Mouse (Mus musculus) thymus, postnatal 0 days (tissue): ENCODE measurements around the gene Grk1. TPM values are rescaled to one million over a fixed set of nuclear protein-coding genes. Genes with fewer than 3 reads are reported as not detected.

Experiments used
- DNase-seq: peaks from one replicate; pipeline ENCODE4 v3.0.0-alpha.2; 2015; ENCODE audit warnings: low spot score
- polyA plus RNA-seq: library from polyadenylated mRNA; unstranded; fragments of >200 nt; fragmentation: Nextera tagmentation; extraction: Ambion mirVana; gene quantifications from 2 replicates; pipeline ENCODE4 v1.2.1, GENCODE M21; 2015

Grk1 gene
- polyA plus RNA-seq, 1 experiment from 2014 or later = not detected

DNA sequence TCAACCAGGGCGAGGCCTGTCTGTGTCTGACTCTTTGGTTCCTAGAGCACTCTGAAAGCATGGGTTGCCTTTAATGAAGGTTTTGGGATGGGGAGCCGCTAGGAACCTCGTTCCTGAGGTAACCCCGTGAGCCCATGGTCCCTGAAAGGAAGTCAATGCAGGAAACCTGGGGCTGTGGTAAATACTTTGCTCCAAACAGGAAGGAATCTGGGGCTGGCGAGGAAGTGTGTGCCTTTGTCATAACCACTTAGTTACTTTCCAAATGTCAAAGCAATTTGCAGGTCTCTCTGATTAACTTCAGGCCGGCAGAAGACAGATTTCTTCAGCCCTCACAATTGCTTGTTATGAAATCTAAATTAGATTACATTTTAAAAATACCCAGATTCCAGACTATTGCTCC, 22.5 kb downstream of the Grk1 start:
- no peak for DNase-seq

DNA sequence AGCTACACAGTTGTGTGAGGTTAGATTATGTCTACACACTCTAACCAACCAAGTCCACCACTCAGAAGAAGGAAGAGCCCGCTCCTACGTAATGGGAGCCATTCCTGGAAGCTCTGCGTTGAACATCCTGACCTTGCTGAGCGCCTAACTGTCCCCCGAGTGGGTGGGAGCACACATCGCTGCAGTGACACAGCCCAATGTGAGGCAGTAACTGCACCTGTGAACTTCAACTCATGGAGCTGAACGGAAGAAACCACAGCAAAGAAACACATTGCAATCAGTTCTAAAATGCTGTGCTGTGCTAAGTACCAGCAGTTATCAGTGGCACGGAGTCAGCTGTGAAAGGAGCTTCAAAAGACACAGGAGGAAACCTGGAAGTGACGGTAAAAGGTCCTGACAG, 23.3 kb downstream of the Grk1 start:
- DNase-seq = peak; percentile 87

DNA sequence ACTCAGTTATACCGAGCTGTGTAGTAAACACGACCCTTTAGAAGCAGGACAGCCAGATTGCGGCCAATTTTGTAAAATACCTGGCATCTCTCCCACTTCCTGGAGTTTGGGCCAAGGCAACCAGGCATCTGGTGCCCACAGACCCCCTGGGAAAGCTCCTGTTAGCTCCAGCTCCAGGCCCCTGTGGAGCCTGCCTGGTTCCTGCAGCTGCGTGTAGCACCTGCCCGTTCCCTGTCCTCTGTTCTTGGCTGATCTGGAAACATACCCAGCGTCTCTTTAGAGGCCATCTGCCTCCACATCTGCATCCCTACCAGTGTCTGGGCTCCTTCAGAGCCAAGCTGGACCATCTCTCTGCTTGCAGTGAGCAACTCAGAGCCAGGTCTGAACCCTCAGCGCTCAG, 25.5 kb downstream of the Grk1 start:
- DNase-seq = no peak

DNA sequence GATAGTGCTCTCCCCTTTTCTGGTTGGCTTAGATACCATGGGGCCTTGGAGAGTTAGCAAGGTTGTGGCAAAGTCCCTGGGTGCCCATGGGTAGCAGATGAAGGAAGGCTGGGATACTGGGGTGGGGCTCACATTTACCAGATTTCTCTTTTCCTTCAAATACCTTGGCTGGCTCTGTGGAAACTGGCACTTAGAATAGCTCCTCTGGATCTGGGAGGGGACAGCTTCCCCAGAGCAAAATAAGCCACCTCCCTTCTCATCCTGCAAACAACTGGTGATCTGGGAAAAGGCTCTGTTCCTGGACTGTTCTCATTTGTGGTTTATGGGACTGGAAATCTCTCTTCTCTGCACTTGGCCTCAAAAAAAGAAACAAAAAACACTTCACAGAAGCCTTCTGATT, 26.0 kb downstream of the Grk1 start:
- no peak for DNase-seq

DNA sequence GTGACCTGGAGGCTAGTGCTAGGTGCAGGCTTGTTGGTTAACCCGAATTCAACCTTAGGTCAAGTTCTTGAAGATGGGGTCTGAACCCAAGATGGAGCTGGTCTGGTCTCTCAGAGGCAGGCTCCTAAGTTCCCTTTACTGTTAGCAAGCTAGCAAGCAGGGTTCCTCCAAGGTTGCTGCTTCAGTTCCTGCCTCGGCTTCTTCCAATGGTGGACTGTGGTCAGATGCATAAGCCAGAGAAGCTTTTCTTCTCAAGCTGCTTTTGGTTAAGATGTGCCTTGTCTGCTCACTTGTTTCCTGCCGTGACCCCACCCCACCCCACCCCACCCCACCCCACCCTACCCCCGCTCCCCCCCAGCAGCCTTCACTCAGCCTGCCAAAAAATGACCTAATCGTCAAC, 28.2 kb downstream of the Grk1 start:
- DNase-seq = no peak

DNA sequence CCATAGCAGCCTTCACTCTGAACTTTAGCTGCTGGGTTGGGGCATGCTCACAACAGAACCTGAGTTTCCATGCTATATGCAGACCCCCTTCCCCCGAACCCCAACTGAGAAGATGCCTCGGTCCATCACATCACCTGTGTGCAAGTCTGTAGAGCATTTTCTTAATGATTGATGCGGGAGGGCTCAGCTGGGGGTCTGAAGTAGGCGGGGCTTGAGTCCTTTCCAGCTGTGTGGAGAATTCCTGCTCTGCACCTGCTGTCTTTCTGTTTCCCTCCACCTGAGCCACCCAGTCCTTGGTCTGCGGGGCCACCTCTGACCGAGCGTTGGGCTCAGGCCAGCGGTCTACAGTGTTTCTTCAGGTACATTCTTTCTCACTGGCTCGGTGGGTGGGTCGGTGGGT, 30.0 kb downstream of the Grk1 start, which contains the start of gene Tmem255b:
Gene Tmem255b, plus strand, starts transcription at position 301 of the 400 bp plus-strand sequence.
- no peak for DNase-seq

DNA sequence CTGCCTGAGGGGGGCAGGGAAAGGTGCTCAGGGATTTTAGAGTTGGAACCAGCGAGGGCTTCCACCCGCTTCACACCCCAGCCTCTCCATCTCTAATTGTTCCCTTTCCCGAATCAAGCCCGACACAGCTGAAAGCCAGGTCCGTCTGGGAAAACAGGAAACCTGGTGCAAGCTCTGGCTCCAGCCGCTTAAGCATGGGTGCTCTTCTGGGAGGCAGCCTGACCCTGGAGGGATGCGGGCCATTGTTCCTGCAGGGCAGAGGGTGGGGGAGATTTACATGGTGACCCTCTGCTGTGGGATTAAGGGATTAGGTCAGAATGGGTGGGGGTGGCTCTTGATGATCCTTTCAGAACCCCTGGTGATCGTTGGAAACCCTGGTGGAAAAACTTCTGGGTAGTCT, 31.2 kb downstream of the Grk1 start:
- no peak for DNase-seq

DNA sequence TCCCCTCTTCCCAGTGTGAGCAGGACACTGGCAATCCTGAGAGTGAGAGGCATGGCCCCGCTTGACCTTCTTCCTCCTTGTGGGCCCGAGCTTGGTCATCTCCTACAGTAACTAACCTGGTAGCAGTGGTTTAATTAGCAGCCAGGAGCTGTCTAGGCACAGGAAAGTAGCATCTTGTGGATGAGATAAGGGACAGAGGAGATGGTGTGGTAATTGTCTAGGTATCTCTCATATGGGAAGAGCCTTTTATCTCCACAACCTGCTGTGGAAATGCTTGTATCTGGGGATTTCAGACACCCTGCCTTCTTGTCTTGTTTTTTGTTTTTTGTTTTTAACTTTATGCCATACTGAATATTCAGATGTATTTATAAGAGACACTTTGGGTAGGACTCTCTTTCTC, 32.6 kb downstream of the Grk1 start:
- DNase-seq = no peak

DNA sequence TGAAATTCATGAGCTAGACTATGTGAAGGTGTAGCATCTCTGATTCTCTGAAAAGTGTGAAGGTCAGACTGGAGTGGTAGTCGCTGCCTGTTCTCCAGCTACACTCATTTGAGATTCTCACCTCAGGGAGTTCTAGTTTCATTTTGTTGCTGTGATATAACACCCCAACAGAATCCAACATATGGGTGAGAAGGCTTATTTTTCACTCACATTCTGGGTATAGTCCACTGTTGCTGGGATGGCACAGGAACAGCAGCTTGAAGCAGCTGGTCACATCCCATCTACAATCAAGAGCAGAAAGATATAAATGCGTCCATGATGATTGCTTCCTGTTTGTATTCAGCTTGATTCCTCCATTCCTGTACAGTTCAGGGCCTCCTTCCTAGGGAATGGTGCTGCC, 37.3 kb downstream of the Grk1 start:
- DNase-seq = no peak

DNA sequence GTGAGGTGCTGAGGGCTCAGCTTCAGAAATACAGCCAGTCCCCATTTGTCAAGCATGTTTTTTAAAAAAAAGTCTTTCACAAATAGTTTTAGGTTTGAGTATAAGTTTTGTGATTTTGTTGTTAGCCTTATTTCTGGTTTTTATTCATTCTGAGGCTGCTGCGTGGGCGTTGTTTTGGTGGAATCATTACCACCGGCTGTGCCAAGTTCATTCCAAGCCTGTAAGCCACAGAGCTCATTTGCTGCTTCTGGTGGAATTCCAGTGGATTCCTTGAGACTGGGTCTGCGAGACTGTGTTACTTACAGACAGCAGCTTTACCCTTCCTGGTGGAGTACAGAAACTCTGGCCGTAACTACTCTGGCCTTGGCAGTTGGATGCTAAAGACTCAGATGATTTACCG, 41.6 kb downstream of the Grk1 start:
- DNase-seq = no peak

DNA sequence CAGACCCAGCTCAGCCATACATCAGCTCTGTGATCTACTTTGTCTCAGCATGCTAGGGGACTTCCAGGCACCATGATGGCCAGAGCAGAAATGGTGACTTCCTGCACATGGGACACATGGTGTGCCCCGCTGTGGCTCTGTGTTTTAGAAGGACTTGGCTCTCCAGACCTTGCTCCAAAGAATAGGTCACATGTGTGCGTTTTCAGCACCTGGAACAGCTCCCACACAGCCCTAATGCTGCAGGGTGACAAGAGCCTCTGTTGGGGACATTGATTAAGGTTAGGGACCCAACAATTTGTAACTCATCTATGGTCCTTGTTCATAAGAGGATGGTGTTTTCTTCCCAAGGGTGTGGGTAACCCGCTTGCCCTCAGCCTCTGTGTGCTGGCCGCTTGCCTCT, 43.3 kb downstream of the Grk1 start:
- no peak for DNase-seq

DNA sequence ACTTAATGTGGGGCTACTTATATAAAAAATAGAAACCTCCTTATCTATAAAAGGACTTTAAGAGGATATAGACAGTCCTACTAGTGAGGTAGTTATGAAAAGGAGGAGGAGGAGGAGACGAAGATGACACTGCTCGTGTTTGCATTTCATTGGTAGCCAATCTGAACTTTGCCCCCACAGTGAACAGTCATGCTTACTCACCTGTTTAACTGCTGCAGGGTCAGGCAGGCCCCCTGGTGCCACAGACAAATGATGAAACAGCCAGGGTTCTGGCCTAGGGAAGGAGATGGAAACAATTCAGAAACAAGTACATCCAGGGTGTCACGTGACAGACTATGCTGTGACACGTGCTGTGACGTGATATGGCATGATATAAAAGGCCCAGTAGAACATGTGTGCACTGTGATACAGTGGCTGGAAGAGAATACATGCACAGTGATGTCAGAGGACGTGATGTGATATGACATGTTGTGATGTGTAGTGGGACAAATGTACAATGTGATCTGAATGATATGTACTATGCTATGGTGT, 46.9 kb downstream of the Grk1 start:
- no peak for DNase-seq

DNA sequence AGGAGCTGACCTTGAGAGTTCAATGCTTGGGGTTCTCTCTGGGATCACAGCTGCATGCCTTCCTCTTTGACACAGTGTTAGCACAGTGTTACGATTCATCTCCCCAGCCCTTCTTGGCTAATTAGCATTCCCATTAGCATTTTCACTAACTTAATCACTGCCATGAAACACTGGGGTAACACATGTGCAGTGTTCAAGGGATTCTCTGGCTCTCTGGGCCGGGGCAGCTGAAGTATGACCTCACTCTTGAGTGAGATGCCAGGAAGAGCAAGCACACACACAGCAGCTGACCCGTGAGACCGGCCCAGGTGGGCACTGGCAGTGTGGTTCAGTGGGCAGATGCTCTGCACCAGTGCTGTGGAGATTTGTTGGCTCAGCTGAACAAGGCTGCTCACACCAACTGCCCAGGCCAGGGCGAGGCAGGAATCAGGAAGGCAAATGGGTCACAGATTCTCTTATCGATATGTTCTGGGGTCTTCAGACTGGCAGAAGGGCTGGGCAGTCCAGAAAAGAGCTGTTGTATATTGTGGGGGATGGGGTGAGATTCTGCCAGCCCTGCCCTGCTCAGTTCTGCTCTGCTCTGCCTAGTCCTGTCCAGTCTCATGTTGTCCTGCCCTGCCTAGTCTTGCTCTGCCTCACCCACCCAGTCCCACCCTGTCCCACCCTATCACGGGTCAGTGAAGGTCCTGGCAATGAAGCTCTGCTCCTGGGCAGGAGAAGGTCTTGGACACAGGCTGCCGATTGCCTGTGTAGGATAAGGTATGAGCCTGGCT, 49.6 kb downstream of the Grk1 start:
- no peak for DNase-seq

DNA sequence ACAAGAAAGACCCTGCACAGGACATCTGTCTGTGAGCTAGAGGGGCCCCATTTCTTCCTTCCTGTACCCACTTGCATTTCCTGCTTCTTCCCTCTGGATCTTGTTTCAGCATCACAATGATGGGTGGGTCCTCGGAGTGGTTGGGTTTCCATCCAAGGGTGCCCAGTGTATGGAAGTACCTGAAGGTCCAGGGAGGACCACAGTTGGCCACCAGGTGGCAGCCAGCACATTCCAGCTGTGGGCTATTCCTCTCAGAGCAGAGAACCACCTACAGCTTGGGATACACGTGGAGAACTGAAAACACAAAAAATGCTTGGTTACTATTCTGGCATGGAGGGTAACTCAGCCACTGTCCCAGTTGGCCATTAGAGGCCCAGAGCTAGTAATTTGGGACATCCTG, 50.4 kb downstream of the Grk1 start:
- DNase-seq = peak; percentile 25

DNA sequence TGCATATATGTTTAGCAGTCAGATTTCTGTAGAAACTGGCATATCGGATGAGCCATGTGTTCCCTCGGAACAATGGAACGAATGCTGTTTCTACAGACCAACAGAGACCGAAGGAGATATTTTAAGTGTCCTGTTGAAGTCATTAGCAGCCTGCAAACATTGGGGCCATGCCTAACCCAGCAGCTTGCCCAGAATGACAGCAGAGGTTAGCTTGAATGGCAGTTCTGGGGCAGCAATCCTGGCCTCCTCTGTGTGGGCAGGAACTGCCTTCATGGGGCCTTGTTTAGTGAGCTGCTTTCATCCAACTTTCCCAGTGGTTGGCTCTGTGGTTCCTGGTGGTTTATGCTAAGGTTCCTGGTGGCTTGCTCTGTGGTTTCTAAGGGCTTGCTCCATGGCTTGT, 54.5 kb downstream of the Grk1 start:
- no peak for DNase-seq

DNA sequence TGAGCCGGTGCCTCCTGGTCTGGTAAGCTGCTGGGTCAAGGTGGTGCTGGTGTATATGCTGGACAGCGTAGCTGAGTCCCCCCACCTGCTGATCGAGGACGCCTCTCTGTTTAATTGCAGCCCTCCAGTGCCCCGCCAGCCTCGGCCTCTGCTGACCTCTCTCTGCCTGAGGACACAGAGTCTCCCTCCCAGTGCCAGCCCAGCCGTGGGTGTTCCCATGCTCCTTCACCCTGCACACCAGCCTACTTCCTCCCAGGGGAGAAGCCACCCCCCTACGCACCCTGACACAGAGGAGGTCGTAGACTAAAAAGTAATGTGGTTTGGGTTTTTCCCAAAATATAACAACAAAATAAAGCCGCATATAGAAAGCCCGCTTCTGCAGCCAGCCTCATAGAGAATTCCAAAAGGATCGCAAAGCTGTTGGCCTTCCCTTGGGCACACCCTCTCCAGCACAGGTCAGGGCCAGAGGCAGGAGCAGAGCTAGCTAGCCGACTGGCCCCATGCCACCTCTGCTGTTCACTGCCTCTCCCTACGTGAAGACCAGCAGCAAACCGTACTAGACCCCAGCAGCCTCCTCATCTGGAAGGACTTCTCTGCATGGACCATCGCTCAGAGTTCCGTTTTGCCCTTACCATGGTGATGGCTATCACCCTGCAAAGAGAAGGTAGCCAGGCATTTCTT, 56.3 kb downstream of the Grk1 start:
- DNase-seq = no peak

DNA sequence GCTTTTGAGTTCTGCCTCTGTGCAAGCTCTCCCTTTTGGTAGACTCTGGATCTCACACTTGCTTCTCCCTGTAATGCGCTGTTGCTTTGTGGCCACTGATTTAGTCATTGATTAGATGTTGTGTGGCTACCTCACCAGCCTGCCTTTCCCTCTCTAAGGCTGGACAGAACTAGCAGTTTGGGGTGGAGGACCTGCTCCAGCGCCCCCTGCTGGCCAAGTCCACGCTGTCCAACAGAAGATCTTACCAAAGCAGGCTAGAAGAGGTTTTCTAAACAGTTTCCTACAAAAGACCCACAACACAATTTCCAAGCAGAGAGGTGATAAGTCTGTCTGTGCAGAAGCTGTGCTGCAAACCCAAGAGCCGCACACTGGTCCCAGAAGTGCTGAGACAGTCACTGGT, 57.0 kb downstream of the Grk1 start:
- peak; percentile 62 for DNase-seq

DNA sequence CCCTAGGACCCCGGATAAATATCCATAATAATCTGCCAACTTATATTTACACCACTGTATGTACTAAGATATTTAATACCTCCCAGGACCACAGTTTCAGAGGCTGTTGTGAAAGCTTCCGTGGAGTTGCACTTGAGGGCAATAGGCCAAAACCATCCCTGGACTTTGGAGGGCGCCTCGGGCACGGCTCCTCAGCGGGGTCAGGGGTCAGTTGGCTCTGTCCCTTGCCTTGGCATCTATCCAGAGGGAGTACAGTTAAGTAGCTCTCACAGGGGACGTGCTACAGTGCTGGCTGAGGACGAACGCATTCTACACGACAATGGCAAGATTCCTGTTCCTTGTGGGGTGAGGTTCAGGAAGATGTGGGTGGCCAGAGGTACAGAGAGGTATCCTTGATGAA, 57.5 kb downstream of the Grk1 start:
- DNase-seq = no peak

DNA sequence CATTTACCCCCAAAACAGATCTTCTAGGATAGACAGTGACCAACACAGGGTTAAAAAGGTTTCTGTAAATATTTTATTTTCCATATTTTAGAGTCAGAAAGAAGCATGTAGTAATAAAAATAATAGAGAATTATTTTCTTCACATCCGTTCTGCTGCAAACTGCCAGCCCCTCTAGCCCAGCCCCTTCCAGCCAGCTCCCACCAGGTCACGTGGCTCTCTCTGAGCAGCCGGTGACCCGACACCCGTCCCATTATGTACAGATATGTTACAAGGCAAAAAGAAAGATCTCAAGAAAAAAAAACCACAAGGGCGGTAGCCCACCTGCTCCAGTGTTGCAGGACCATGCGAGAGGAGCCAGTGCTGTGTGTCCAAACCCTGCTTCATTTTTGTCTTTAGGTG, 60.4 kb downstream of the Grk1 start:
- DNase-seq = no peak

DNA sequence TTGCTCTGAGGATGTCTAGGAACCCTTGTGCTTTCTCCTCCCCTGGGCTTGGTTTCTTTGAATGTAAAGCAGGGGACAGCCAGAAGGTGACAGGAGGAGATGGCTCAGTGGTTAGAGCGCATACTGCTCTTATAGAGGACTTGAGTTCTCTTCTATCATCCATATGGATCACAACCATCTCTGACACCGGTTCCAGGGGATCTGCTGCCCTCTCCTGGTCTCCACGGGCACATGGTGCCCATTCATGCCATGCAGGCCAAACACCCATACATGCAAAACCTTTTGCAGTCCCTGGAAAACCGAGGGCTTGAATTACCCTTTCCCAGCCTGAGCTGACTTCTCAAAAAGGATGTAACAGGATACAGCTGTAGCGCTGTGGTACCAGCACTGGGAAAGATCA, 62.1 kb downstream of the Grk1 start:
- no peak for DNase-seq

DNA sequence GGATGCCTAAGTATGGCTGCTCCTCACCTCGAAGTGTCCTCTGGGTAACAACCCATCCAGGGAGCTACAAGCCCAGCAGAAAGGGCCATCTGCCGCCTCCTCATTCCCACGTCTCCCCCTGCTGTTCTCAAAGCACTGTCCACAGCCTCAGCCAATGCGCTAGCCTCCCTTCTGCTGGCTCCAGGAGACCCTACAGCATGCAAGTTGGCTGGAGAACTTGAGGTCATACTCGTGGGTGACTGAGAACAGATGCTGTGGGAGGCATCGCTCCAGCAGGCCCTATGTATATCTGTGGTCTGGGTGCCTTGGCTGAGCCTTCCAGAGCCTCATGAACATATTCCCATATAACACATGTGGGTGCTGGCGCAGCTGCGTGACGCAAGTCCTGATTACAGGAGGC, 63.9 kb downstream of the Grk1 start:
- DNase-seq = no peak

DNA sequence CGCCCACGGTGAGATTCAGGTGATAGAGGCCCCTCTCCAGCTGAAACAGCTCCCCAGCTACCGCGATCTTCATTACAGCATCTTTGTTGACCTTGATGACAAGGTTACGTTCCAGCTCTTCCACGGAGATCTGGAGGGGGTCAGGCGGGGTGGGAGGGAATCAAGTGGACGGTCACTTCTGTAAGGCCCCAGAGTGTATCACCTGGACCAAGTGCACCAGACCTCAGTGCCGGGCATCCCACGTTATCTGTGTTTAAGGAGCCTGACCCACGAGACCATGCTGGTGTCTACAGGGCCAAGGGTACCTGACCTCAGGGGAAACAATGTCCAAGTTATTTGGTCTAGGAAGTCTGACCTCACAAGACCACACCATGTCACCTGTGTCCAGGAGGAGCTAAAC, 66.6 kb downstream of the Grk1 start:
- DNase-seq = no peak
